Mouse (Mus musculus): ENCODE results near the gene Cacna2d1. TPM values are rescaled to one million over a fixed set of nuclear protein-coding genes. Genes with fewer than 3 reads are reported as not detected.

Gene Cacna2d1
- polyA plus RNA-seq, 2 experiments = 25.0 to 26.0 TPM

DNA sequence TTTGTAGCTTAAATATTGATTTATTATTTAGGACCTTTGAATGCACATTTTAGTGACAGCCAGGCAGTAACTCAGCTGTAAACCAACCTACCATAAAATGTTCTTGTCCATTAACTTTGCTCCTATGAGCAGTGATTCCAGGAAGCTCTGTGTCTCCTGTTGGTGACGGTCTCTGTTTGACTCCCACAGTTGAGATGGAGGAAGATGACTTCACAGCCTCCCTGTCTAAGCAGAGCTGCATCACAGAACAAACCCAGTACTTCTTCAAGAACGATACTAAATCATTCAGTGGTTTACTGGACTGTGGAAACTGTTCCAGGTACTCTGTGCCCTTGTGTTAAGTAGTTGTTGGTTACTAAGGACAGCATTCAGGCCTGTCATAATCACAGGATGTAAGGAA lies 427.6 kb downstream of the Cacna2d1 start:
- peaks cover 6% of the 10 kb centered on the region; the same call in 1 of the 2 replicates for H3K36me3 ChIP-seq (ENCODE audit: control insufficient read depth, insufficient read depth, low read length)
- WGBS = 90% methylated on average over 2 of the region's 2 CpGs
- H3K4me1 ChIP-seq (ENCODE audit: control insufficient read depth, insufficient read depth, low read length) = no peaks in the 10 kb centered on the region
- no peak overlapping the region for H3K4me3 ChIP-seq (replicated peaks; ENCODE audit: low read length)
- ATAC-seq (ENCODE audit: low FRiP score, low read depth) = no peak
- no peak overlapping the region for H3K27ac ChIP-seq (replicated peaks; ENCODE audit: low read depth, low read length)
- DNase-seq (ENCODE audit: low spot score) = no peak
- no peak overlapping the region for H3K4me2 ChIP-seq (replicated peaks; ENCODE audit: low read depth, low read length, severe bottlenecking)
- no peak overlapping the region for H3K9ac ChIP-seq (ENCODE audit: low read depth, low read length, severe bottlenecking)
- no peaks in the 10 kb centered on the region for H3K27me3 ChIP-seq (ENCODE audit: control insufficient read depth, insufficient read depth, low read length)
- TF ChIP-seq POLR2A (IDR thresholded peaks at IDR 0.05; ENCODE audit: borderline replicate concordance, extremely low read depth, insufficient read depth, insufficient read length) = no peak
- no peaks in the 10 kb centered on the region for H3K9me3 ChIP-seq (ENCODE audit: control insufficient read depth, low read length)

DNA sequence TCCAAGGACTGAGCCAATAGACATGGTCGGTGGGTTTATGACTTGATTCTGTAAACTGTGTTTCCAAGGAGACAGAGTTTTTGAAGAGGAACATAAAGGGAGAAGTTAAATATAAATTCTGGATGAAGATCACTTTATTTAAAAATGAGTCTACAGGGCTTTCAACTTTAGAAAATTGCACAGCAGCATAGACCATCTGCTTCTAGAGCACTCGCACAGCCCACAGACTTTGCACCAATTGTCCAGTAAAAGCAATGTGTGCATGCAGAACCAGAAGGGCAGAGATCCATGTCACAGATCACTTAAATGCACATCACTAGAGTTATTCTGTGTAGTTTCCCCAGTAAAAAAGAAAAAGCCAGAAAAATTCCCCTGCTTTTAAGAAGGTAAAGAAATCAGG lies 428.7 kb downstream of the Cacna2d1 start:
- no peak overlapping the region for H3K4me2 ChIP-seq (replicated peaks; ENCODE audit: low read depth, low read length, severe bottlenecking)
- DNase-seq (ENCODE audit: low spot score) = no peak
- no peak overlapping the region for H3K9ac ChIP-seq (ENCODE audit: low read depth, low read length, severe bottlenecking)
- no peak for ATAC-seq (ENCODE audit: low FRiP score, low read depth)
- TF ChIP-seq POLR2A (IDR thresholded peaks at IDR 0.05; ENCODE audit: borderline replicate concordance, extremely low read depth, insufficient read depth, insufficient read length) = no peak
- no peaks in the 10 kb centered on the region for H3K9me3 ChIP-seq (ENCODE audit: control insufficient read depth, low read length)
- WGBS = 82% methylated on average over 2 of the region's 2 CpGs
- no peak overlapping the region for H3K27ac ChIP-seq (replicated peaks; ENCODE audit: low read depth, low read length)
- peaks cover 6% of the 10 kb centered on the region; the same call in 1 of the 2 replicates for H3K36me3 ChIP-seq (ENCODE audit: control insufficient read depth, insufficient read depth, low read length)
- H3K4me1 ChIP-seq (ENCODE audit: control insufficient read depth, insufficient read depth, low read length) = no peaks in the 10 kb centered on the region
- H3K4me3 ChIP-seq (replicated peaks; ENCODE audit: low read length) = no peak overlapping the region
- no peaks in the 10 kb centered on the region for H3K27me3 ChIP-seq (ENCODE audit: control insufficient read depth, insufficient read depth, low read length)

DNA sequence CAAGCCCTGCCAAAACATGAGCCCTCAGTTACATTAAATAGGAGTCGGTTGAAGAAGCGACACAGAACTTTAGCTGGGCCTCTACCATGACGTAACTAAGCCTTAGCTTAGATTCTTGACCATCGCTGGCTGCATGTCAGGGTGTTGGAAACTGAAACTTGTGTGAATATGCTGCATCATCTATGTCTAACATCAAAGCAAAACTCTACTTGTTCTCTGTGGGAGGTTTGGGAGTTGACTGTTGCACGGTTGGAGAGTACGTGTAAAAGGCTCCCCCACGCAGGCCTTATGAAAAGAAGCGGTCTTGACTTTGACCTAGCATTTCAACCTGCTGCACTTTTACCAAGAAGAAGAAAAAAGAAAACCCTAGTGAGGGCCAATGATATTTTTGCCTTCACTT lies 436.2 kb downstream of the Cacna2d1 start:
- Histone ChIP-seq H3K9me3 (ENCODE audit: control insufficient read depth, low read length) (no peaks in the 10 kb centered on the region), H3K4me1 (ENCODE audit: control insufficient read depth, insufficient read depth, low read length) (no peaks in the 10 kb centered on the region), H3K36me3 (ENCODE audit: control insufficient read depth, insufficient read depth, low read length) (0 out of 2 replicates have a peak, but pooled peaks cover 5% of the 10 kb centered on the region), H3K4me2 (replicated peaks; ENCODE audit: low read depth, low read length, severe bottlenecking) (no peak overlapping the region), H3K27me3 (ENCODE audit: control insufficient read depth, insufficient read depth, low read length) (no peaks in the 10 kb centered on the region), H3K9ac (ENCODE audit: low read depth, low read length, severe bottlenecking) (no peak overlapping the region), H3K4me3 (replicated peaks; ENCODE audit: low read length) (no peak overlapping the region), H3K27ac (replicated peaks; ENCODE audit: low read depth, low read length) (no peak overlapping the region)
- ATAC-seq (ENCODE audit: low FRiP score, low read depth) = no peak
- no peak for DNase-seq (ENCODE audit: low spot score)
- TF ChIP-seq POLR2A (IDR thresholded peaks at IDR 0.05; ENCODE audit: borderline replicate concordance, extremely low read depth, insufficient read depth, insufficient read length) = no peak
- WGBS = 83% methylated on average over 8 of the region's 8 CpGs

DNA sequence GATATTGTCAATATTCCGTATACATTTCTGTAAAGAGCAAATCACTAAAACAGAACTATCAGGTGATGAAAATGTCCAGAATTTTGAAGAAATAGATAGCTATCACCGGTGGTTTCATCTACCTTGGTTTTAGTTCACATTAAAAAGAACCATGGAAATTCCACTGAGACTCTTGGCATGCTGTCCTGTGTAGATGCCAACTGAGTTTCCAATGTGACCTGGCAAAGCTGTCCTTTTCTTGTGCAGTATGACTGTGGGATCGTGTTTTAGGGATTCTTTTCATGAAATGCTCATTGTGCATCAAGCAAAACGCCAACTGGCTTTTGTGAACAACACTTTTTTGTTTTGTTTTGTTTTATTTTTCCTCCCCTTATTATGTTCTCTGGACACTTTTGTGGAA lies 439.5 kb downstream of the Cacna2d1 start:
- ATAC-seq (ENCODE audit: low FRiP score, low read depth) = no peak
- no peaks in the 10 kb centered on the region for H3K9me3 ChIP-seq (ENCODE audit: control insufficient read depth, low read length)
- H3K4me1 ChIP-seq (ENCODE audit: control insufficient read depth, insufficient read depth, low read length) = no peaks in the 10 kb centered on the region
- 87% methylated on average over 4 of the region's 4 CpGs for WGBS
- H3K9ac ChIP-seq (ENCODE audit: low read depth, low read length, severe bottlenecking) = no peak overlapping the region
- no peak overlapping the region for H3K4me2 ChIP-seq (replicated peaks; ENCODE audit: low read depth, low read length, severe bottlenecking)
- no peak overlapping the region for H3K27ac ChIP-seq (replicated peaks; ENCODE audit: low read depth, low read length)
- H3K27me3 ChIP-seq (ENCODE audit: control insufficient read depth, insufficient read depth, low read length) = no peaks in the 10 kb centered on the region
- no peak for TF ChIP-seq POLR2A (IDR thresholded peaks at IDR 0.05; ENCODE audit: borderline replicate concordance, extremely low read depth, insufficient read depth, insufficient read length)
- no peak for DNase-seq (ENCODE audit: low spot score)
- H3K4me3 ChIP-seq (replicated peaks; ENCODE audit: low read length) = no peak overlapping the region
- H3K36me3 ChIP-seq (ENCODE audit: control insufficient read depth, insufficient read depth, low read length) = 0 out of 2 replicates have a peak, but pooled peaks cover 5% of the 10 kb centered on the region

DNA sequence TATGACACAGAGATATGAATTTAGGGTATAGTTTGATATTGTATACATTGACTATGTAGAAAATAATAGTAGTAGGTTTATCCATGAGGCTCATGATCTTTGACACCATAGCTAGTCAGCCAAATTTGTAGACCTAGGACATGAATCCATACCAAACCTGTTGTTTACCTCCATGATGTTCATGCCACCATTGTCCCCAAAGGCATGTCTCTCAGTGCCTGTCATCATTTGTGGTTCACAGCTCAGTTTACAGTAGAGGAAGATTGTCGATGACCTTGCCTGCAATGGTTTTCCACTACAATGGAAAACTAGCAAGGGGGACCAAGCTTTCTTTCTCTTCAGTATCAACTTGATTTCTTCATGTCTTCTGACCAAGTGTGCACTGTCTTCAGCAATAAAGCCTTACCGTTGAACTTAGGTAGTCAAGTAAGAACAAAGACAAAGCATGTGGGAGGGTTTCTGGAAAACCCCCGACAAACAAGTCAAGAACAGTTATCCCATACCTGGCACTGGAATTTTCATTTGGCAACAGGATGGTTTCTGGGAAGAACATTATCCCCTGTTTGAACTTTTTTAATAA lies 441.9 kb downstream of the Cacna2d1 start:
- ATAC-seq (ENCODE audit: low FRiP score, low read depth) = no peak
- Histone ChIP-seq H3K9me3 (ENCODE audit: control insufficient read depth, low read length) (no peaks in the 10 kb centered on the region), H3K4me3 (replicated peaks; ENCODE audit: low read length) (no peak overlapping the region), H3K4me1 (ENCODE audit: control insufficient read depth, insufficient read depth, low read length) (no peaks in the 10 kb centered on the region), H3K9ac (ENCODE audit: low read depth, low read length, severe bottlenecking) (no peak overlapping the region), H3K4me2 (replicated peaks; ENCODE audit: low read depth, low read length, severe bottlenecking) (no peak overlapping the region), H3K36me3 (ENCODE audit: control insufficient read depth, insufficient read depth, low read length) (no peaks in the 10 kb centered on the region), H3K27me3 (ENCODE audit: control insufficient read depth, insufficient read depth, low read length) (no peaks in the 10 kb centered on the region), H3K27ac (replicated peaks; ENCODE audit: low read depth, low read length) (no peak overlapping the region)
- no peak for DNase-seq (ENCODE audit: low spot score)
- WGBS = 94% methylated on average over 3 of the region's 3 CpGs
- no peak for TF ChIP-seq POLR2A (IDR thresholded peaks at IDR 0.05; ENCODE audit: borderline replicate concordance, extremely low read depth, insufficient read depth, insufficient read length)

Data from limb, embryonic 14.5 days (tissue).